ENCODE assay signal across 8 mouse cellular contexts in genomic region chr7:110286838-110287475, GRCm38 (mm10).
A peak's percentile ranks its signal among the peaks of the same experiment; 100 is the strongest.
DNase-seq lines count a peak whose midpoint lies in the region; ATAC-seq lines count a peak whose summit lies in the region.

No protein-coding gene starts in this region.

- no peak overlapping the region for H3K4me2 ChIP-seq in intestine, embryonic 15.5 days (replicated peaks)

- H3K4me1 ChIP-seq in intestine, embryonic 15.5 days (replicated peaks): peaks cover 16% of the 10 kb centered on the region

- 7% methylated on average over 12 of the region's 12 CpGs for WGBS in intestine, embryonic 15.5 days

- H3K27ac ChIP-seq in intestine, embryonic 15.5 days: no peak overlapping the region

- no peak overlapping the region for H3K9ac ChIP-seq in intestine, embryonic 15.5 days

- ATAC-seq in intestine, embryonic 15.5 days: peak; percentile 85

- H3K9me3 ChIP-seq in intestine, embryonic 15.5 days: no peaks in the 10 kb centered on the region

- intact Hi-C loops in left cerebral cortex, postnatal 14 days (cut with DNase I): loop anchor here (2.0 to 10.0 kb wide), 3 partner anchors 146 to 518 kb away; no protein-coding TSS in a partner anchor

- no peaks in the 10 kb centered on the region for H3K27me3 ChIP-seq in intestine, embryonic 15.5 days (replicated peaks)

- H3K4me3 ChIP-seq in intestine, embryonic 15.5 days (replicated peaks): no peak overlapping the region

- DNase-seq in adrenal gland, adult 18-20 months (ENCODE audit: low spot score in 2 of 2): peak; percentile 86 to 87
- peak; percentile 62 for DNase-seq in embryo, embryonic 11.5 days (ENCODE audit: low read depth, low spot score)
- peak; percentile 75 to 85 for DNase-seq in gastrocnemius, postnatal 4 days (ENCODE audit: low spot score in 2 of 2)
- DNase-seq in left cerebral cortex, postnatal 14 days (ENCODE audit: low spot score in 2 of 2): peak; percentile 81 to 84
- peak; percentile 82 for DNase-seq in mesoderm, embryonic 11.5 days (ENCODE audit: low read depth, low spot score)
- DNase-seq in right cerebral cortex, postnatal 14 days: peak; percentile 82
- DNase-seq in urinary bladder, postnatal 14 days (ENCODE audit: low spot score): peak; percentile 84

- no peaks in the 10 kb centered on the region for H3K36me3 ChIP-seq in intestine, embryonic 15.5 days
